In genomic region chr17:78937229-78937853, GRCm38 (mm10) we compare ENCODE assay signal across 9 mouse cellular contexts. TPM values are rescaled to one million over a fixed set of nuclear protein-coding genes. Genes with fewer than 3 reads are reported as not detected.
DNase-seq lines count a peak whose midpoint lies in the region; ATAC-seq and TF ChIP-seq lines count a peak whose summit lies in the region.
"Had no signal": no experiment of that assay in that cellular context is flagged by ENCODE, and none has a peak within 500 bp of the region (broad histone marks: within the 10 kb centered on the region; RNA-seq: fewer than 3 reads in every experiment).

No protein-coding gene starts in this region.

- H3K4me2 ChIP-seq in embryonic facial prominence, embryonic 12.5 days (replicated peaks) = peak overlapping the region; percentile 64
- H3K4me2 ChIP-seq in hindbrain, embryonic 14.5 days (replicated peaks) = peak overlapping the region; percentile 73
- H3K4me2 ChIP-seq in midbrain, embryonic 15.5 days = peak overlapping the region; percentile 66

- H3K36me3 ChIP-seq in embryonic facial prominence, embryonic 12.5 days = peaks cover 39% of the 10 kb centered on the region
- peaks cover 57% of the 10 kb centered on the region for H3K36me3 ChIP-seq in hindbrain, embryonic 14.5 days (replicated peaks; ENCODE audit: control insufficient read depth, insufficient read depth)
- peaks cover 28% of the 10 kb centered on the region; the same call in 1 of the 2 replicates for H3K36me3 ChIP-seq in midbrain, embryonic 15.5 days (replicated peaks)

- intact Hi-C loops in left cerebral cortex, adult 2 months (cut with DNase I) = loop anchor here (2.0 to 10.0 kb wide), 3 partner anchors 21 to 273 kb away; partner anchors contain the start of genes Cebpzos, Gpatch11 and Heatr5b
- intact Hi-C loops in left cerebral cortex, postnatal 25 days (cut with DNase I) = loop anchor here (5.0 kb wide), 1 partner anchor 100 kb away; the partner anchor contains the start of genes Gpatch11 and Heatr5b

- DNase-seq in left cerebral cortex, adult 2 months (ENCODE audit: extremely low spot score in 1 of 2, low spot score in 2 of 2) = no peak
- no peak for DNase-seq in left cerebral cortex, postnatal 25 days (ENCODE audit: low spot score in 2 of 2)
- no peak for DNase-seq in hindbrain, embryonic 14.5 days (ENCODE audit: low spot score)
- DNase-seq in thymus, postnatal 0 days (ENCODE audit: low spot score) = no peak
- no peak for DNase-seq in right cerebral cortex, adult 18-20 months
- DNase-seq in layer of hippocampus, postnatal 36 days = no peak

- peaks cover 14% of the 10 kb centered on the region for H3K4me1 ChIP-seq in embryonic facial prominence, embryonic 12.5 days
- peaks cover 17% of the 10 kb centered on the region for H3K4me1 ChIP-seq in hindbrain, embryonic 14.5 days (replicated peaks; ENCODE audit: control insufficient read depth, insufficient read depth, low read length)
- H3K4me1 ChIP-seq in midbrain, embryonic 15.5 days = peaks cover 36% of the 10 kb centered on the region

- H3K9me3 ChIP-seq in embryonic facial prominence, embryonic 12.5 days = no peaks in the 10 kb centered on the region
- H3K9me3 ChIP-seq in hindbrain, embryonic 14.5 days (ENCODE audit: control insufficient read depth, low read length) = no peaks in the 10 kb centered on the region
- H3K9me3 ChIP-seq in midbrain, embryonic 15.5 days = no peaks in the 10 kb centered on the region

- H3K4me3 ChIP-seq in left cerebral cortex, adult 2 months = peak overlapping the region; percentile 66
- H3K4me3 ChIP-seq in embryonic facial prominence, embryonic 12.5 days = peak overlapping the region; percentile 91
- H3K4me3 ChIP-seq in hindbrain, embryonic 14.5 days (replicated peaks; ENCODE audit: low read length) = peak overlapping the region; percentile 60
- H3K4me3 ChIP-seq in midbrain, embryonic 15.5 days = peak overlapping the region; percentile 97

- no peak for TF ChIP-seq CTCF in left cerebral cortex, adult 2 months (IDR thresholded peaks at IDR 0.05)

- H3K9ac ChIP-seq in embryonic facial prominence, embryonic 12.5 days = peak overlapping the region; percentile 74
- H3K9ac ChIP-seq in hindbrain, embryonic 14.5 days = peak overlapping the region; percentile 55
- peak overlapping the region; percentile 78 for H3K9ac ChIP-seq in midbrain, embryonic 15.5 days

- H3K27me3 ChIP-seq in embryonic facial prominence, embryonic 12.5 days = no peaks in the 10 kb centered on the region
- no peaks in the 10 kb centered on the region for H3K27me3 ChIP-seq in hindbrain, embryonic 14.5 days (ENCODE audit: control insufficient read depth, insufficient read depth, low read length)
- H3K27me3 ChIP-seq in midbrain, embryonic 15.5 days (replicated peaks) = no peaks in the 10 kb centered on the region

- 0 out of 2 replicates have a peak, but pooled peaks have one; percentile 29 for ATAC-seq in embryonic facial prominence, embryonic 12.5 days (ENCODE audit: insufficient number of reproducible peaks, insufficient read depth, low FRiP score, low TSS enrichment)
- ATAC-seq in hindbrain, embryonic 14.5 days (ENCODE audit: low FRiP score) = peak; percentile 28
- ATAC-seq in midbrain, embryonic 15.5 days (replicated peaks) = peak; percentile 57

- peak overlapping the region; percentile 85 for H3K27ac ChIP-seq in left cerebral cortex, adult 2 months
- no peak overlapping the region for H3K27ac ChIP-seq in embryonic facial prominence, embryonic 12.5 days
- H3K27ac ChIP-seq in hindbrain, embryonic 14.5 days = peak overlapping the region; percentile 51
- peak overlapping the region; percentile 74 for H3K27ac ChIP-seq in midbrain, embryonic 15.5 days

- WGBS in embryonic facial prominence, embryonic 12.5 days = 8% methylated on average over 26 of the region's 26 CpGs
- WGBS in hindbrain, embryonic 14.5 days = 9% methylated on average over 26 of the region's 26 CpGs
- 8% methylated on average over 26 of the region's 26 CpGs for WGBS in midbrain, embryonic 15.5 days

RNA-seq across cellular contexts. Expression of gene Ndufaf7, which starts 0.4 kb away (rescaled TPM):
- 10 to 100 TPM; 56.2 to 60.6 TPM for total RNA-seq in left cerebral cortex, adult 2 months (2021)
- 10 to 100 TPM; 51.0 to 64.2 TPM for total RNA-seq in left cerebral cortex, postnatal 25 days (2021)
- polyA plus RNA-seq in embryonic facial prominence, embryonic 12.5 days (2016; fragmentation: Nextera tagmentation; extraction: Ambion mirVana) = 56.4 and 60.5 TPM in 2 replicates
- polyA plus RNA-seq in hindbrain, embryonic 14.5 days (2014; fragmentation: Nextera tagmentation; extraction: Ambion mirVana) = 59.5 and 66.0 TPM in 2 replicates
- 62.3 and 69.6 TPM in 2 replicates for polyA plus RNA-seq in midbrain, embryonic 15.5 days (2015; fragmentation: Nextera tagmentation; extraction: Ambion mirVana)
- polyA plus RNA-seq in thymus, postnatal 0 days (2015; fragmentation: Nextera tagmentation; extraction: Ambion mirVana) = 45.1 and 55.0 TPM in 2 replicates
- total RNA-seq in layer of hippocampus, postnatal 36 days (2021) = 10 to 100 TPM; 51.9 to 61.6 TPM

RNA-seq across cellular contexts. Expression of gene Cebpz, which starts 0.5 kb away (rescaled TPM):
- 10 to 100 TPM; 32.9 to 34.0 TPM for total RNA-seq in left cerebral cortex, adult 2 months (2021)
- total RNA-seq in left cerebral cortex, postnatal 25 days (2021) = 10 to 100 TPM; 30.1 to 31.9 TPM
- 61.8 and 74.4 TPM in 2 replicates for polyA plus RNA-seq in embryonic facial prominence, embryonic 12.5 days (2016; fragmentation: Nextera tagmentation; extraction: Ambion mirVana)
- polyA plus RNA-seq in hindbrain, embryonic 14.5 days (2014; fragmentation: Nextera tagmentation; extraction: Ambion mirVana) = 40.2 and 43.7 TPM in 2 replicates
- polyA plus RNA-seq in midbrain, embryonic 15.5 days (2015; fragmentation: Nextera tagmentation; extraction: Ambion mirVana) = 39.2 and 42.3 TPM in 2 replicates
- polyA plus RNA-seq in thymus, postnatal 0 days (2015; fragmentation: Nextera tagmentation; extraction: Ambion mirVana) = 86.9 and 103 TPM in 2 replicates
- 10 to 100 TPM; 32.2 to 38.3 TPM for total RNA-seq in layer of hippocampus, postnatal 36 days (2021)

RNA-seq across cellular contexts. Expression of gene Cebpzos, which starts 21.0 kb away (rescaled TPM):
- 10 to 100 TPM; 25.3 to 28.9 TPM for total RNA-seq in left cerebral cortex, adult 2 months (2021)
- 10 to 100 TPM; 29.6 to 32.8 TPM for total RNA-seq in left cerebral cortex, postnatal 25 days (2021)
- polyA plus RNA-seq in embryonic facial prominence, embryonic 12.5 days (2016; fragmentation: Nextera tagmentation; extraction: Ambion mirVana) = 102 and 106 TPM in 2 replicates
- 119 and 122 TPM in 2 replicates for polyA plus RNA-seq in hindbrain, embryonic 14.5 days (2014; fragmentation: Nextera tagmentation; extraction: Ambion mirVana)
- polyA plus RNA-seq in midbrain, embryonic 15.5 days (2015; fragmentation: Nextera tagmentation; extraction: Ambion mirVana) = 103 TPM in 2 replicates
- polyA plus RNA-seq in thymus, postnatal 0 days (2015; fragmentation: Nextera tagmentation; extraction: Ambion mirVana) = 76.0 and 79.3 TPM in 2 replicates
- 10 to 100 TPM; 26.8 to 27.6 TPM for total RNA-seq in layer of hippocampus, postnatal 36 days (2021)

RNA-seq across cellular contexts. Expression of gene Sult6b1, which starts 30.5 kb away (rescaled TPM):
- total RNA-seq in left cerebral cortex, adult 2 months (2021) = under 1 TPM in 1 of 2 experiments, not detected in 1; 0.79 TPM
- not detected for total RNA-seq in left cerebral cortex, postnatal 25 days (2021)
- 0.19 and 0.42 TPM in 2 replicates for polyA plus RNA-seq in embryonic facial prominence, embryonic 12.5 days (2016; fragmentation: Nextera tagmentation; extraction: Ambion mirVana)
- 0.27 and 0.37 TPM in 2 replicates for polyA plus RNA-seq in hindbrain, embryonic 14.5 days (2014; fragmentation: Nextera tagmentation; extraction: Ambion mirVana)
- 0.14 and 0.32 TPM in 2 replicates for polyA plus RNA-seq in midbrain, embryonic 15.5 days (2015; fragmentation: Nextera tagmentation; extraction: Ambion mirVana)
- polyA plus RNA-seq in thymus, postnatal 0 days (2015; fragmentation: Nextera tagmentation; extraction: Ambion mirVana) = 0.08 and 0.17 TPM in 2 replicates
- total RNA-seq in layer of hippocampus, postnatal 36 days (2021) = not detected
- total RNA-seq: neutrophil, adult 5-6 weeks had no signal

RNA-seq across cellular contexts. Expression of gene Eif2ak2, which starts 55.0 kb away (rescaled TPM):
- total RNA-seq in left cerebral cortex, adult 2 months (2021) = 1 to 10 TPM; 4.6 to 5.5 TPM
- 1 to 10 TPM; 3.5 to 4.5 TPM for total RNA-seq in left cerebral cortex, postnatal 25 days (2021)
- 12.5 and 12.6 TPM in 2 replicates for polyA plus RNA-seq in embryonic facial prominence, embryonic 12.5 days (2016; fragmentation: Nextera tagmentation; extraction: Ambion mirVana)
- 2.1 and 4.3 TPM in 2 replicates for polyA plus RNA-seq in hindbrain, embryonic 14.5 days (2014; fragmentation: Nextera tagmentation; extraction: Ambion mirVana)
- polyA plus RNA-seq in midbrain, embryonic 15.5 days (2015; fragmentation: Nextera tagmentation; extraction: Ambion mirVana) = 2.2 and 4.3 TPM in 2 replicates
- 10.4 and 15.4 TPM in 2 replicates for polyA plus RNA-seq in thymus, postnatal 0 days (2015; fragmentation: Nextera tagmentation; extraction: Ambion mirVana)
- total RNA-seq in layer of hippocampus, postnatal 36 days (2021) = 1 to 10 TPM; 4.3 to 4.8 TPM
